Mouse (Mus musculus) olfactory bulb, adult 2 months (tissue): ENCODE results near the gene Jph4.

ENCODE experiments used
- CTCF ChIP-seq: fragments of 200-500 bp; IDR thresholded peaks from 2 replicates; pipeline ENCODE4 v1.5.1; 2012; ENCODE audit warnings: low read depth, mild to moderate bottlenecking, low read length, moderate library complexity; ENCODE audit not compliant: insufficient read depth
- POLR2A ChIP-seq: fragments of 200-500 bp; IDR thresholded peaks from 2 replicates; pipeline ENCODE4 v1.6.1; 2012; ENCODE audit warnings: mild to moderate bottlenecking, low read depth, low read length, moderate library complexity; ENCODE audit not compliant: insufficient read depth

DNA sequence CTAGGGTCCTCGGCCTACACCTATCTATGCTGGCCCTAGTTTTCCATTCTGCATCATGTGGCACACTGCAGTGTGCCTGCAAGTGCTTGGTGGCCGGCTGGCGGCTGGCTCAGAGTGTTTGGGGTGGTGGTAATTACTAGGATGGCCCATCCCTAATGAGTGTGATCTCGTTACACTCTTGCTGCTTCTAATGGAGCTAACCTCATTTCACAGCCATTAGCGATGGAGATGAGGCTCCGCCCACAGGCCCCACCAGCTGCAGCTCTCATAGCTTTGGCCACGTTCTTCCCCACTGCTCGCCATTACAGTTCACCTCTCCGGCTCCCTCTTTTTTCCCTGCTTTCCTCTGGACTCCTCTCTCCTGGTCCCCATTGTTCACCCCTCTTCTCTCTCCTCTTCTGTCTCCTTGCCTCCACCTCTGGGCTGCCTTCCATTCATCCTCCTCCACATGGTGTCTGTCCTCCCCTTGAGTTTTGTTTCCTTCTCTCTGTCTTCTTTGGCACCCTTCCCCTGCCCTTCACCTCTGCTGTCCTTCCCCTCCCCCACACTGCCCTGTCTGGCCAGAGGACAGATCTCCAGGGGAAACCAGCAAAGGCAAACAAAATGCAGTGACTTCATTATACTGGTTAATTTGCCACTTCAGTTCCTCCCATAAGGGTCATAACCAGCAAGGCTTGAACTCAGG is 31.3 kb downstream of the Jph4 start:
- TF ChIP-seq POLR2A, result no peak
- no peak for TF ChIP-seq CTCF
